Mouse (Mus musculus) CH12.LX (cell line): Measurements from ENCODE around the gene Arrb1.

Experiments used
- BHLHE40 ChIP-seq: IDR thresholded peaks from 2 replicates; pipeline ENCODE4 v1.6.1; 2011; ENCODE audit warnings: mild to moderate bottlenecking, low read depth, low read length, improper control_type of control experiment
- CTCF ChIP-seq, 2 experiments: IDR thresholded peaks in 1 of 2; conservative IDR thresholded peaks in 1 of 2; 2 replicates each; pipeline ENCODE4 v1.5.1; 2011 to 2012; ENCODE audit warnings: low read depth in 2 of 2, low read length in 2 of 2, improper control_type of control experiment in 1 of 2, inconsistent platforms in 1 of 2, mild to moderate bottlenecking in 1 of 2, moderate library complexity in 1 of 2
- ELF1 ChIP-seq: IDR thresholded peaks from 2 replicates; pipeline ENCODE4 v1.6.1; 2014; ENCODE audit warnings: low read depth, mild to moderate bottlenecking, inconsistent platforms, low read length, improper control_type of control experiment
- MAX ChIP-seq: IDR thresholded peaks from 2 replicates; pipeline ENCODE4 v1.6.1; 2011; ENCODE audit warnings: low read length, improper control_type of control experiment
- MYC ChIP-seq: IDR thresholded peaks from 2 replicates; pipeline ENCODE4 v1.6.1; 2011; ENCODE audit warnings: low read depth, mild to moderate bottlenecking, improper control_type of control experiment, low read length
- NELFE ChIP-seq: IDR thresholded peaks from 2 replicates; pipeline ENCODE4 v1.6.1; 2011; ENCODE audit warnings: low read depth, low read length, improper control_type of control experiment
- POLR2A ChIP-seq: IDR thresholded peaks from 2 replicates; pipeline ENCODE4 v1.6.1; 2011; ENCODE audit warnings: low read depth, mild to moderate bottlenecking, improper control_type of control experiment, low read length
- SIN3A ChIP-seq: IDR thresholded peaks from 2 replicates; pipeline ENCODE4 v1.6.1; 2012; ENCODE audit warnings: low read length, improper control_type of control experiment, inconsistent platforms
- SMC3 ChIP-seq: IDR thresholded peaks from 2 replicates; pipeline ENCODE4 v1.6.1; 2011; ENCODE audit warnings: low read depth, low read length, improper control_type of control experiment
- TCF12 ChIP-seq: IDR thresholded peaks from 2 replicates; pipeline ENCODE4 v1.6.1; 2014; ENCODE audit warnings: low read depth, mild to moderate bottlenecking, inconsistent platforms, low read length, improper control_type of control experiment
- USF1 ChIP-seq: IDR thresholded peaks from 2 replicates; pipeline ENCODE4 v1.6.1; 2014; ENCODE audit warnings: low read depth, mild to moderate bottlenecking, inconsistent platforms, low read length, improper control_type of control experiment

GRCm38 (mm10) chr7:99531408-99531970 lies 3.8 kb upstream of the Arrb1 start:
- TF ChIP-seq CTCF (conservative IDR thresholded peaks at IDR 0.05 in 1 of 2, IDR thresholded peaks at IDR 0.05 in 1 of 2; ENCODE audit: low read depth in 2 of 2, low read length in 2 of 2) (no peak), MAX (no peak), POLR2A (no peak), SMC3 (no peak), MYC (no peak), TCF12 (no peak), NELFE (no peak), USF1 (no peak), ELF1 (no peak), SIN3A (no peak), BHLHE40 (no peak)
